Mouse (Mus musculus): ENCODE data around the gene Gldc. TPM values are rescaled to one million over a fixed set of nuclear protein-coding genes. Genes with fewer than 3 reads are reported as not detected.

Gene Gldc
- polyA plus RNA-seq, 1 experiment from 2014 or later: 6.2 TPM

- Histone ChIP-seq H3K27me3 (ENCODE audit: control insufficient read depth, insufficient read depth, low read length) (no peaks in the 10 kb centered on the region), H3K27ac (ENCODE audit: low read depth, low read length) (no peak overlapping the region), H3K9me3 (ENCODE audit: control insufficient read depth, low read length) (no peaks in the 10 kb centered on the region), H3K4me2 (ENCODE audit: low read depth, low read length) (no peak overlapping the region), H3K36me3 (ENCODE audit: control insufficient read depth, insufficient read depth, low read length) (no peaks in the 10 kb centered on the region), H3K4me3 (ENCODE audit: low read depth, low read length) (no peak overlapping the region), H3K9ac (replicated peaks; ENCODE audit: low read depth, low read length) (no peak overlapping the region), H3K4me1 (ENCODE audit: control insufficient read depth, insufficient read depth, low read length) (no peaks in the 10 kb centered on the region)
- no peak for ATAC-seq (ENCODE audit: low read depth)
- WGBS: 96% methylated on average over 3 of the region's 3 CpGs
These were observed 123.8 kb downstream of the Gldc start for GRCm38 (mm10) chr19:30051479-30051878.

GRCm38 (mm10) chr19:30050584-30050983 lies 124.6 kb downstream of the Gldc start:
- no peak for ATAC-seq (ENCODE audit: low read depth)
- no peaks in the 10 kb centered on the region for H3K36me3 ChIP-seq (ENCODE audit: control insufficient read depth, insufficient read depth, low read length)

More at GRCm38 (mm10) chr19:30050584-30050983, 124.6 kb downstream of the Gldc start:
- Histone ChIP-seq H3K9ac (replicated peaks; ENCODE audit: low read depth, low read length) (no peak overlapping the region), H3K4me2 (ENCODE audit: low read depth, low read length) (no peak overlapping the region), H3K4me3 (ENCODE audit: low read depth, low read length) (no peak overlapping the region), H3K4me1 (ENCODE audit: control insufficient read depth, insufficient read depth, low read length) (no peaks in the 10 kb centered on the region), H3K9me3 (ENCODE audit: control insufficient read depth, low read length) (no peaks in the 10 kb centered on the region), H3K27ac (ENCODE audit: low read depth, low read length) (no peak overlapping the region), H3K27me3 (ENCODE audit: control insufficient read depth, insufficient read depth, low read length) (no peaks in the 10 kb centered on the region)
- WGBS: 84% methylated on average over 2 of the region's 2 CpGs

Other genes with a start within 250 kb of the Gldc start
- gene Trpd52l3, start 171.6 kb downstream of the Gldc start, polyA plus RNA-seq (2014; fragmentation: Nextera tagmentation; extraction: Ambion mirVana): not detected in 2 replicates
- 53.3 and 64.4 TPM in 2 replicates for gene Uhrf2, start 144.9 kb downstream of the Gldc start, polyA plus RNA-seq (2014; fragmentation: Nextera tagmentation; extraction: Ambion mirVana)
- gene Mbl2, start 57.5 kb upstream of the Gldc start, polyA plus RNA-seq (2014; fragmentation: Nextera tagmentation; extraction: Ambion mirVana): not detected in 2 replicates